Mouse (Mus musculus): Measurements from ENCODE around the gene 1700019N19Rik. TPM values are rescaled to one million over a fixed set of nuclear protein-coding genes. Genes with fewer than 3 reads are reported as not detected.

The 1700019N19Rik gene
- polyA plus RNA-seq, 1 experiment from 2014 or later: not detected

DNA sequence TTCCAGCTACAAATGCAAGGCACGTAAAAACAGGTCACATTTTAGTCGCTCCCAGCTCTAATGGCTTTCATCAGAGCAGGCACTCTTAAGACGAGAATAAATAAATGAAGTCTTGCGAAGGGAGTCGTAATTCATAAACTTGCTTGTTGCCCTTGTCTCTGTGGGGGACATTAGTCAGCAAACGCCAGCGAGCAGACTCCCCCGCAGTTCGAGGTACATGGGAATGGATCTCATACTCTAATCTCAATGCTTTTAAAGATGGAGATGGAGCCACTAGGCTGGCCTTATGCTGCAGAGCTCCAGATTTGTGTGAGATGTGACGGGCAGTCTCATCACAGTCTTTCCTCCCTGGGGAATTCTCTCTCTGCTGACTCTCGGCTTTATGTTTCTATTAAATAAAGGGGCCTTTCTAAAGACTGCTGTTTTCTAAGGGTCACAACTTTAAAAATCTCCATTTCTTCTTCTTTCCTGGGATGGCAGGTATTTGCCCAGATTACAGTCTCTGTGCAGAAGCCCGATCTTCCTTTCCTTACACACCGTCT, 39.4 kb upstream of the 1700019N19Rik start:
- H3K36me3 ChIP-seq (ENCODE audit: insufficient read depth, low read length): no peaks in the 10 kb centered on the region
- no peaks in the 10 kb centered on the region for H3K9me3 ChIP-seq (ENCODE audit: low read length)
- H3K4me2 ChIP-seq (replicated peaks; ENCODE audit: low read depth, low read length): no peak overlapping the region
- DNase-seq (ENCODE audit: low spot score) (no peak), ATAC-seq (no peak)
- no peaks in the 10 kb centered on the region for H3K27me3 ChIP-seq (replicated peaks; ENCODE audit: insufficient read depth, low read length)
- TF ChIP-seq EP300 (IDR thresholded peaks at IDR 0.05) (no peak), CTCF (IDR thresholded peaks at IDR 0.05) (no peak)
- no peak overlapping the region for H3K4me3 ChIP-seq (ENCODE audit: low read depth, low read length)
- H3K4me1 ChIP-seq (ENCODE audit: insufficient read depth, low read depth, low read length): no peaks in the 10 kb centered on the region
- WGBS: 59% methylated on average over 13 of the region's 13 CpGs
- no peak overlapping the region for H3K27ac ChIP-seq (ENCODE audit: low read length)
- H3K9ac ChIP-seq (replicated peaks; ENCODE audit: low read depth): no peak overlapping the region

- ATAC-seq (no peak), DNase-seq (ENCODE audit: low spot score) (no peak)
- Histone ChIP-seq H3K9me3 (ENCODE audit: low read length) (no peaks in the 10 kb centered on the region), H3K4me1 (ENCODE audit: insufficient read depth, low read depth, low read length) (no peaks in the 10 kb centered on the region), H3K9ac (replicated peaks; ENCODE audit: low read depth) (no peak overlapping the region), H3K27ac (ENCODE audit: low read length) (no peak overlapping the region), H3K4me2 (replicated peaks; ENCODE audit: low read depth, low read length) (no peak overlapping the region), H3K36me3 (ENCODE audit: insufficient read depth, low read length) (no peaks in the 10 kb centered on the region), H3K4me3 (ENCODE audit: low read depth, low read length) (no peak overlapping the region), H3K27me3 (replicated peaks; ENCODE audit: insufficient read depth, low read length) (no peaks in the 10 kb centered on the region)
- 63% methylated on average over 2 of the region's 2 CpGs for WGBS
- no peak for TF ChIP-seq CTCF (IDR thresholded peaks at IDR 0.05)
- TF ChIP-seq EP300 (IDR thresholded peaks at IDR 0.05): no peak
Observed at GRCm38 (mm10) chr19:58832988-58833387, 38.7 kb upstream of the 1700019N19Rik start.

GRCm38 (mm10) chr19:58831280-58831922, 37.1 kb upstream of the 1700019N19Rik start:
- WGBS: 90% methylated on average over 9 of the region's 9 CpGs
- ATAC-seq: no peak

DNA sequence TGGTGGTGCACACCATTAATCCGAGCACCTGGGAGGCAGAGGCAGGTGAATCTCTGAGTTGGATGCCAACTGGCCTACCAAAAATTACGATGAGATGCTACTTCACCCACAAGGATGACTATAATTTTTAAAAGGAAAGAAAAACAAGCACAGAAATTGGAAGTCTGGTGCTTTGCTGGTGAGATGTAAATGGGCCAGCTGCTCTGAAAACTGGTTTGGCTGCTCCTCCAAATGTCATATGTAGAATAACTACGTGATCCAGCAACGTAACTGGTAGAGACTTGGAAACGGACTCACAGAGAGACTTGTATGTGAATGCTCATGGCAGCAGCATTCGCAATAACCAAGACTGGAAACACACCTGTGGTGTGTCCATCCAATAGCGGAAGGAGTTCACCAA, 35.9 kb upstream of the 1700019N19Rik start:
- no peak overlapping the region for H3K27ac ChIP-seq (ENCODE audit: low read length)
- TF ChIP-seq CTCF (IDR thresholded peaks at IDR 0.05) (no peak), EP300 (IDR thresholded peaks at IDR 0.05) (no peak)
- H3K9ac ChIP-seq (replicated peaks; ENCODE audit: low read depth): no peak overlapping the region
- no peaks in the 10 kb centered on the region for H3K4me1 ChIP-seq (ENCODE audit: insufficient read depth, low read depth, low read length)
- no peaks in the 10 kb centered on the region for H3K27me3 ChIP-seq (replicated peaks; ENCODE audit: insufficient read depth, low read length)
- 78% methylated on average over 7 of the region's 7 CpGs for WGBS
- H3K9me3 ChIP-seq (ENCODE audit: low read length): no peaks in the 10 kb centered on the region
- no peaks in the 10 kb centered on the region for H3K36me3 ChIP-seq (ENCODE audit: insufficient read depth, low read length)
- no peak overlapping the region for H3K4me3 ChIP-seq (ENCODE audit: low read depth, low read length)
- no peak for DNase-seq (ENCODE audit: low spot score)
- ATAC-seq: no peak
- H3K4me2 ChIP-seq (replicated peaks; ENCODE audit: low read depth, low read length): no peak overlapping the region

More at GRCm38 (mm10) chr19:58831280-58831922, 37.1 kb upstream of the 1700019N19Rik start:
- Histone ChIP-seq H3K9ac (replicated peaks; ENCODE audit: low read depth) (no peak overlapping the region), H3K4me3 (ENCODE audit: low read depth, low read length) (no peak overlapping the region), H3K27me3 (replicated peaks; ENCODE audit: insufficient read depth, low read length) (no peaks in the 10 kb centered on the region), H3K27ac (ENCODE audit: low read length) (no peak overlapping the region), H3K9me3 (ENCODE audit: low read length) (no peaks in the 10 kb centered on the region), H3K4me1 (ENCODE audit: insufficient read depth, low read depth, low read length) (no peaks in the 10 kb centered on the region), H3K36me3 (ENCODE audit: insufficient read depth, low read length) (no peaks in the 10 kb centered on the region), H3K4me2 (replicated peaks; ENCODE audit: low read depth, low read length) (no peak overlapping the region)
- DNase-seq (ENCODE audit: low spot score): no peak
- TF ChIP-seq EP300 (IDR thresholded peaks at IDR 0.05) (no peak), CTCF (IDR thresholded peaks at IDR 0.05) (no peak)

- Histone ChIP-seq H3K4me1 (ENCODE audit: insufficient read depth, low read depth, low read length) (no peaks in the 10 kb centered on the region), H3K36me3 (ENCODE audit: insufficient read depth, low read length) (no peaks in the 10 kb centered on the region), H3K4me3 (ENCODE audit: low read depth, low read length) (no peak overlapping the region), H3K9me3 (ENCODE audit: low read length) (no peaks in the 10 kb centered on the region), H3K9ac (replicated peaks; ENCODE audit: low read depth) (no peak overlapping the region), H3K4me2 (replicated peaks; ENCODE audit: low read depth, low read length) (no peak overlapping the region), H3K27me3 (replicated peaks; ENCODE audit: insufficient read depth, low read length) (no peaks in the 10 kb centered on the region), H3K27ac (ENCODE audit: low read length) (no peak overlapping the region)
- WGBS: 82% methylated on average over 5 of the region's 5 CpGs
- DNase-seq (ENCODE audit: low spot score) (no peak), ATAC-seq (no peak)
- no peak for TF ChIP-seq CTCF (IDR thresholded peaks at IDR 0.05)
- TF ChIP-seq EP300 (IDR thresholded peaks at IDR 0.05): no peak
Observed at GRCm38 (mm10) chr19:58829575-58829974, 35.3 kb upstream of the 1700019N19Rik start.

- TF ChIP-seq EP300 (IDR thresholded peaks at IDR 0.05): no peak
- no peak for TF ChIP-seq CTCF (IDR thresholded peaks at IDR 0.05)
- ATAC-seq: no peak
- no peak overlapping the region for H3K4me3 ChIP-seq (ENCODE audit: low read depth, low read length)
- H3K27ac ChIP-seq (ENCODE audit: low read length): no peak overlapping the region
- no peaks in the 10 kb centered on the region for H3K36me3 ChIP-seq (ENCODE audit: insufficient read depth, low read length)
- H3K4me2 ChIP-seq (replicated peaks; ENCODE audit: low read depth, low read length): no peak overlapping the region
- H3K9me3 ChIP-seq (ENCODE audit: low read length): no peaks in the 10 kb centered on the region
- no peak for DNase-seq (ENCODE audit: low spot score)
- H3K9ac ChIP-seq (replicated peaks; ENCODE audit: low read depth): no peak overlapping the region
- WGBS: 56% methylated on average over 7 of the region's 7 CpGs
- no peaks in the 10 kb centered on the region for H3K27me3 ChIP-seq (replicated peaks; ENCODE audit: insufficient read depth, low read length)
- H3K4me1 ChIP-seq (ENCODE audit: insufficient read depth, low read depth, low read length): no peaks in the 10 kb centered on the region
Observed at GRCm38 (mm10) chr19:58827656-58828055, 33.4 kb upstream of the 1700019N19Rik start.
